Mouse (Mus musculus): ENCODE measurements at regions not wholly inside any gene's neighbourhood (a gene's known extent, or its start where the extent isn't known, plus 50 kb on each side); places are given as distances from the start of the nearest gene placed in this dataset.

- H3K9ac ChIP-seq, result no peak overlapping the region
- ATAC-seq (ENCODE audit: low FRiP score, low read depth), result no peak
- WGBS, result 69% methylated on average over 2 of the region's 2 CpGs
Observed at GRCm38 (mm10) chr2:46230791-46231450, 1113.7 kb upstream of the Zeb2 start.

GRCm38 (mm10) chr2:46218336-46218957 is 1101.3 kb upstream of the Zeb2 start:
- no peaks in the 10 kb centered on the region for H3K4me1 ChIP-seq (replicated peaks)
- no peak overlapping the region for H3K9ac ChIP-seq
- no peaks in the 10 kb centered on the region for H3K27me3 ChIP-seq
- H3K4me3 ChIP-seq, result no peak overlapping the region
- 95% methylated on average over 7 of the region's 7 CpGs for WGBS
- H3K36me3 ChIP-seq, result no peaks in the 10 kb centered on the region
- no peak overlapping the region for H3K4me2 ChIP-seq
- H3K27ac ChIP-seq (replicated peaks), result no peak overlapping the region
- no peak for ATAC-seq (ENCODE audit: low FRiP score, low read depth)
- H3K9me3 ChIP-seq, result no peaks in the 10 kb centered on the region

More at GRCm38 (mm10) chr2:46230791-46231450, 1113.7 kb upstream of the Zeb2 start:
- Histone ChIP-seq H3K27me3 (no peaks in the 10 kb centered on the region), H3K4me1 (replicated peaks) (no peaks in the 10 kb centered on the region), H3K9me3 (no peaks in the 10 kb centered on the region), H3K4me3 (no peak overlapping the region), H3K27ac (replicated peaks) (no peak overlapping the region), H3K4me2 (no peak overlapping the region), H3K36me3 (no peaks in the 10 kb centered on the region)

GRCm38 (mm10) chr2:46199341-46199740 is 1082.1 kb upstream of the Zeb2 start:
- H3K9ac ChIP-seq, result no peak overlapping the region
- no peaks in the 10 kb centered on the region for H3K9me3 ChIP-seq
- no peaks in the 10 kb centered on the region for H3K36me3 ChIP-seq
- H3K4me2 ChIP-seq, result no peak overlapping the region
- no peak overlapping the region for H3K4me3 ChIP-seq
- no peak overlapping the region for H3K27ac ChIP-seq (replicated peaks)
- no peaks in the 10 kb centered on the region for H3K27me3 ChIP-seq
- WGBS, result 64% methylated on average over 1 of the region's 1 CpGs
- no peak for ATAC-seq (ENCODE audit: low FRiP score, low read depth)
- H3K4me1 ChIP-seq (replicated peaks), result no peaks in the 10 kb centered on the region

- H3K27ac ChIP-seq (replicated peaks), result no peak overlapping the region
- no peak overlapping the region for H3K4me3 ChIP-seq
- H3K9ac ChIP-seq, result no peak overlapping the region
- H3K4me1 ChIP-seq (replicated peaks), result no peaks in the 10 kb centered on the region
- H3K4me2 ChIP-seq, result no peak overlapping the region
- H3K9me3 ChIP-seq, result no peaks in the 10 kb centered on the region
- no peaks in the 10 kb centered on the region for H3K27me3 ChIP-seq
- no peaks in the 10 kb centered on the region for H3K36me3 ChIP-seq
- no peak for ATAC-seq (ENCODE audit: low FRiP score, low read depth)
Observed at GRCm38 (mm10) chr2:46187265-46187888, 1070.2 kb upstream of the Zeb2 start.

- H3K27me3 ChIP-seq, result no peaks in the 10 kb centered on the region
- no peak overlapping the region for H3K4me3 ChIP-seq
- ATAC-seq (ENCODE audit: low FRiP score, low read depth), result no peak
- no peak overlapping the region for H3K27ac ChIP-seq (replicated peaks)
- H3K4me1 ChIP-seq (replicated peaks), result no peaks in the 10 kb centered on the region
- no peaks in the 10 kb centered on the region for H3K36me3 ChIP-seq
- H3K9me3 ChIP-seq, result no peaks in the 10 kb centered on the region
- WGBS, result 75% methylated on average over 2 of the region's 2 CpGs
- H3K9ac ChIP-seq, result no peak overlapping the region
- H3K4me2 ChIP-seq, result no peak overlapping the region
Observed at GRCm38 (mm10) chr2:46183241-46183640, 1066.0 kb upstream of the Zeb2 start.

- Histone ChIP-seq H3K27me3 (no peaks in the 10 kb centered on the region), H3K36me3 (no peaks in the 10 kb centered on the region), H3K4me3 (no peak overlapping the region), H3K9ac (no peak overlapping the region), H3K4me1 (replicated peaks) (no peaks in the 10 kb centered on the region), H3K9me3 (no peaks in the 10 kb centered on the region), H3K4me2 (no peak overlapping the region), H3K27ac (replicated peaks) (no peak overlapping the region)
- 58% methylated on average over 4 of the region's 4 CpGs for WGBS
- ATAC-seq (ENCODE audit: low FRiP score, low read depth), result no peak
Observed at GRCm38 (mm10) chr2:46179741-46180140, 1062.5 kb upstream of the Zeb2 start.

- 64% methylated on average over 1 of the region's 1 CpGs for WGBS
- Histone ChIP-seq H3K36me3 (no peaks in the 10 kb centered on the region), H3K9ac (no peak overlapping the region), H3K27ac (replicated peaks) (no peak overlapping the region), H3K4me1 (replicated peaks) (no peaks in the 10 kb centered on the region), H3K4me3 (no peak overlapping the region), H3K9me3 (no peaks in the 10 kb centered on the region), H3K27me3 (no peaks in the 10 kb centered on the region), H3K4me2 (no peak overlapping the region)
- ATAC-seq (ENCODE audit: low FRiP score, low read depth), result no peak
Observed at GRCm38 (mm10) chr2:46168488-46168887, 1051.3 kb upstream of the Zeb2 start.

- H3K36me3 ChIP-seq, result no peaks in the 10 kb centered on the region
- H3K9me3 ChIP-seq, result no peaks in the 10 kb centered on the region
- H3K4me1 ChIP-seq (replicated peaks), result no peaks in the 10 kb centered on the region
- 97% methylated on average over 3 of the region's 3 CpGs for WGBS
- H3K27ac ChIP-seq (replicated peaks), result no peak overlapping the region
- H3K9ac ChIP-seq, result no peak overlapping the region
- H3K27me3 ChIP-seq, result no peaks in the 10 kb centered on the region
- no peak for ATAC-seq (ENCODE audit: low FRiP score, low read depth)
- H3K4me2 ChIP-seq, result no peak overlapping the region
- no peak overlapping the region for H3K4me3 ChIP-seq
Observed at GRCm38 (mm10) chr2:46149848-46150247, 1032.7 kb upstream of the Zeb2 start.

GRCm38 (mm10) chr2:46119871-46120270 is 1002.7 kb upstream of the Zeb2 start:
- Histone ChIP-seq H3K4me1 (replicated peaks) (no peaks in the 10 kb centered on the region), H3K36me3 (no peaks in the 10 kb centered on the region), H3K27ac (replicated peaks) (no peak overlapping the region), H3K4me2 (no peak overlapping the region), H3K9ac (no peak overlapping the region), H3K4me3 (no peak overlapping the region), H3K9me3 (no peaks in the 10 kb centered on the region), H3K27me3 (no peaks in the 10 kb centered on the region)
- WGBS, result 69% methylated on average over 3 of the region's 3 CpGs
- no peak for ATAC-seq (ENCODE audit: low FRiP score, low read depth)

GRCm38 (mm10) chr2:46106991-46107390 is 989.8 kb upstream of the Zeb2 start:
- ATAC-seq (ENCODE audit: low FRiP score, low read depth), result no peak
- H3K9me3 ChIP-seq, result no peaks in the 10 kb centered on the region
- H3K27ac ChIP-seq (replicated peaks), result no peak overlapping the region
- no peaks in the 10 kb centered on the region for H3K27me3 ChIP-seq
- H3K4me2 ChIP-seq, result no peak overlapping the region
- no peaks in the 10 kb centered on the region for H3K36me3 ChIP-seq
- H3K9ac ChIP-seq, result no peak overlapping the region
- H3K4me3 ChIP-seq, result no peak overlapping the region
- H3K4me1 ChIP-seq (replicated peaks), result no peaks in the 10 kb centered on the region

- Histone ChIP-seq H3K27me3 (no peaks in the 10 kb centered on the region), H3K9ac (no peak overlapping the region), H3K4me2 (no peak overlapping the region), H3K36me3 (no peaks in the 10 kb centered on the region), H3K27ac (replicated peaks) (no peak overlapping the region), H3K4me3 (no peak overlapping the region), H3K9me3 (no peaks in the 10 kb centered on the region), H3K4me1 (replicated peaks) (no peaks in the 10 kb centered on the region)
- 68% methylated on average over 7 of the region's 7 CpGs for WGBS
- ATAC-seq (ENCODE audit: low FRiP score, low read depth), result peak; percentile 54; the same call in 1 of the 2 replicates
Observed at GRCm38 (mm10) chr2:46065034-46065802, 948.0 kb upstream of the Zeb2 start.

GRCm38 (mm10) chr2:46055729-46056128 is 938.5 kb upstream of the Zeb2 start:
- Histone ChIP-seq H3K9ac (no peak overlapping the region), H3K27ac (replicated peaks) (no peak overlapping the region), H3K36me3 (no peaks in the 10 kb centered on the region), H3K27me3 (no peaks in the 10 kb centered on the region), H3K4me2 (no peak overlapping the region), H3K4me3 (no peak overlapping the region), H3K4me1 (replicated peaks) (no peaks in the 10 kb centered on the region), H3K9me3 (no peaks in the 10 kb centered on the region)
- ATAC-seq (ENCODE audit: low FRiP score, low read depth), result no peak
- WGBS, result 90% methylated on average over 8 of the region's 8 CpGs

Measured in hindbrain, embryonic 15.5 days (tissue).